Mouse (Mus musculus): ENCODE data around the gene Bcas1. TPM values are rescaled to one million over a fixed set of nuclear protein-coding genes. Genes with fewer than 3 reads are reported as not detected.

The Bcas1 gene
- polyA plus RNA-seq, 1 experiment = 0.63 TPM

DNA sequence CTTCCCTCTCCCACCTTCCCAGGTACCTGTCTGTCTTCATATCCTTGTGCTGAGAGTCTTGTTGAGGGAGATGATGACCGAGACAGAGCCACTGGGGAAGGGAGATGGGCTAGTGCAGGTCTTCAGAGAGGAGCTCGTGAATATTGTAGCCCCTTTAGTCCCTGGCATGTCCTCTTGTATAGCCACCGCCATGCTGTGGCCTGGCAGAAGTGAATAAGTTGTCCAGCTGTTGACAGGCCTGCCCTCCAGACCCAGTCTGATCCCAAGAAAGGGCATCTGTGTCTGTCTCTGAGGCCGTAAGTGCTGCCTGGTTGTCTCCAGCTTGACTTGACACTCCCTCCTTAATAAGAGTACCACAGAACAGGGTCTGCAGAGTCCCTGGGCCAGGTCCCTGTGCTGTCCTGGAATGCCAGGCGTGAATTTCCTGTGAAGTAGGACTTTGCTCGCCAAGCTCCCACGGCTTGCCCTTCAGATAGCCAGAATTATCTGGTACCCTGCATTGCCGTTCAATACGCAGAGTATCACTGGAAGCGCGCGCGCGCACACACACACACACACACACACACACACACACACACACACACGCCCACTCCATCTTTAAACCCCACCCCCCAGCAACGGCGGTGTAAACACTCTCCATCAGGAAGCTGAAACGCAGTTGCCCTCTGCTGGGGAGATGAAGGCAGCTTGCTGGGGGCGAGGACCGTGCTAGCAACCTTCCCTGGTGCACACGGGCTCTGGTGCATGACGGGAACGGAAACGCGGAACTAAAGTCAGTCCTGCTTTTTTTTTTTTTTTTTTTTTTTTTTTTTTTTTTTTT lies 108.7 kb downstream of the Bcas1 start:
- Histone ChIP-seq H3K4me3 (ENCODE audit: insufficient read depth, low read depth, low read length) (peak overlapping the region; percentile 11), H3K4me1 (ENCODE audit: control insufficient read depth, insufficient read depth, insufficient read length, low read length) (no peaks in the 10 kb centered on the region), H3K27ac (replicated peaks; ENCODE audit: low read depth, low read length) (peak overlapping the region; percentile 20; the same call in 1 of the 2 replicates)

GRCm38 (mm10) chr2:170316774-170317173 lies 110.9 kb downstream of the Bcas1 start:
- Histone ChIP-seq H3K4me1 (ENCODE audit: control insufficient read depth, insufficient read depth, insufficient read length, low read length) (no peaks in the 10 kb centered on the region), H3K27ac (replicated peaks; ENCODE audit: low read depth, low read length) (no peak overlapping the region), H3K4me3 (ENCODE audit: insufficient read depth, low read depth, low read length) (no peak overlapping the region)

DNA sequence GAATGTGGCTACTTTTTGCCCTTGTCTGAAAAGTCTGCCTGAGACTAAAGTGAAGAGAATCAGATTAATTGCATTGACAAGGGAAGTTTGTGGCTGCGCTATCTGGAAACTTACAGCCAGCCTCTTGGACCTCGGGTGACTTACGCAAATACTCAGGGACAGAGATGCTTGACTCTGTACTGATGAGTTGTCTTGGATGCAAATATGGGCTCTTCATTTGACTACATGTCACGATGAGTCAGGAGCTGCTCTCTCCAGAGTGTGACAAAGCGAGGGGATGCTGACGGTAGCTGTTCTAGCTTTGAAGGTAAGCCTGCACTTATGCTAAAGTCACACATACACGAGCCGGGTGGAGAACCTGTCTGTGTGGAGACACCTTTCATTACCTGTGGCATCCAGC lies 111.3 kb downstream of the Bcas1 start:
- Histone ChIP-seq H3K4me3 (ENCODE audit: insufficient read depth, low read depth, low read length) (no peak overlapping the region), H3K27ac (replicated peaks; ENCODE audit: low read depth, low read length) (no peak overlapping the region), H3K4me1 (ENCODE audit: control insufficient read depth, insufficient read depth, insufficient read length, low read length) (no peaks in the 10 kb centered on the region)

DNA sequence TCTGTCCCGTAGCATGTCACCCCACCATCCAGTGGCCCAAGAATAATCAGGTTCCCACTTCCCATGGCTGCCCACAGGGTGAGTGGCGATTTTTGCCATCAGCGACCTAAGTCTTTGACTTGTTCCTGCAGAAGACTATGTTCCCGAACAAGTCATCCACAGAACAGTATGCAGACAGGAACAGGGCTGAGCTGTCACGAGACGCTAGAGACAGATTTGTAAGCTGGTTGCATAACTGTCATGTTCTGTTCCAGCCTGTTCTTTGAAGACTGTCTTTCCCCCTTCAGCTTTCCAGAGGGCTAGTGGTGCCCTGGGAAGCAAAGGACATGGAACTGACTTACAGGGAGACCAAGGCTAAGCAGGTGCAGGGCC lies 116.7 kb downstream of the Bcas1 start:
- no peak overlapping the region for H3K27ac ChIP-seq (replicated peaks; ENCODE audit: low read depth, low read length)
- H3K4me1 ChIP-seq (ENCODE audit: control insufficient read depth, insufficient read depth, insufficient read length, low read length) = peaks cover 7% of the 10 kb centered on the region; the same call in 1 of the 2 replicates
- H3K4me3 ChIP-seq (ENCODE audit: insufficient read depth, low read depth, low read length) = no peak overlapping the region

GRCm38 (mm10) chr2:170310310-170310987 lies 117.2 kb downstream of the Bcas1 start:
- Histone ChIP-seq H3K4me3 (ENCODE audit: insufficient read depth, low read depth, low read length) (no peak overlapping the region), H3K27ac (replicated peaks; ENCODE audit: low read depth, low read length) (no peak overlapping the region), H3K4me1 (ENCODE audit: control insufficient read depth, insufficient read depth, insufficient read length, low read length) (peaks cover 7% of the 10 kb centered on the region; the same call in 1 of the 2 replicates)

DNA sequence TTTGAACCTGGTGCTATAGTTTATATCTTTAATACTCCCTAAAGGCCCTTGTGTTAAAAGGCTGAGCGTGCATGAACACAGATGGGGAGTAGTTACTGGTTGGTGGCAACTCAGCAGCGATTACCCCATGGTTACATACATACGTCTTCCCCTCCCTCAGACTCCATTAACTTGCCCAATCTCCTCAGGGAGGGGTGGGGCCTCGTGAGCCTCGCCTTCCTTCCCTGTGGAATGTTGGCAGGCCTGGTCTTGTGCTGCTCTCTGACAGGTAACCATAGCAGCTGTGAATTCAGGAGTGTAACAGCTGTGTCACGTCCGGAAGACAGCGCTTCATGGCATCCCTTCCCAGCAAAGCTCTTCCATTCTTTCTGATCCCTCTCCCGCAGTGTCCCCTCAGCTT lies 118.7 kb downstream of the Bcas1 start:
- Histone ChIP-seq H3K4me1 (ENCODE audit: control insufficient read depth, insufficient read depth, insufficient read length, low read length) (peaks cover 7% of the 10 kb centered on the region; the same call in 1 of the 2 replicates), H3K27ac (replicated peaks; ENCODE audit: low read depth, low read length) (no peak overlapping the region), H3K4me3 (ENCODE audit: insufficient read depth, low read depth, low read length) (no peak overlapping the region)

GRCm38 (mm10) chr2:170308033-170308820 lies 119.4 kb downstream of the Bcas1 start:
- H3K27ac ChIP-seq (replicated peaks; ENCODE audit: low read depth, low read length) = peak overlapping the region; percentile 65; the same call in 1 of the 2 replicates
- H3K4me3 ChIP-seq (ENCODE audit: insufficient read depth, low read depth, low read length) = no peak overlapping the region
- peaks cover 7% of the 10 kb centered on the region; the same call in 1 of the 2 replicates for H3K4me1 ChIP-seq (ENCODE audit: control insufficient read depth, insufficient read depth, insufficient read length, low read length)

DNA sequence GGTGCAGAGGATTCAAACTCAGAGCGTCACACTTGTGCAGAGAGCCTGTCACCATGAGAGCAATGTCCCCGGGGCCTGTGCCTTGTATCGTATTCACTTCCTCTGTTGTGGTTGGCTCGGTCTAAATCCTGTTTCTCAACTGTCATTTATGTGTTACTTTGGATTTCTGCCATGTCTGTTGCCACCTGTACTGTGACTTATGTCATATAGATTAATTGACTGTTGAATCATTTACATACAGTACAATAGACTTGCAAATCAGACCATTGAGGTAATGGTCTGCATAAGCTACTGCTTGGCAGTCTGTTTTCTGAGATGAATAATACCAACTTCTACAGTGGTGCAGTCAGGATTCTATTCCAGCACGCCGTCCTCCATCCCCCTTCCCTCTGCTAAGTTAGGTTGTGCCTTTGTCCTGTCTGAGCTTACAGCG lies 120.0 kb downstream of the Bcas1 start:
- no peak overlapping the region for H3K4me3 ChIP-seq (ENCODE audit: insufficient read depth, low read depth, low read length)
- peaks cover 7% of the 10 kb centered on the region; the same call in 1 of the 2 replicates for H3K4me1 ChIP-seq (ENCODE audit: control insufficient read depth, insufficient read depth, insufficient read length, low read length)
- peak overlapping the region; percentile 65; the same call in 1 of the 2 replicates for H3K27ac ChIP-seq (replicated peaks; ENCODE audit: low read depth, low read length)

DNA sequence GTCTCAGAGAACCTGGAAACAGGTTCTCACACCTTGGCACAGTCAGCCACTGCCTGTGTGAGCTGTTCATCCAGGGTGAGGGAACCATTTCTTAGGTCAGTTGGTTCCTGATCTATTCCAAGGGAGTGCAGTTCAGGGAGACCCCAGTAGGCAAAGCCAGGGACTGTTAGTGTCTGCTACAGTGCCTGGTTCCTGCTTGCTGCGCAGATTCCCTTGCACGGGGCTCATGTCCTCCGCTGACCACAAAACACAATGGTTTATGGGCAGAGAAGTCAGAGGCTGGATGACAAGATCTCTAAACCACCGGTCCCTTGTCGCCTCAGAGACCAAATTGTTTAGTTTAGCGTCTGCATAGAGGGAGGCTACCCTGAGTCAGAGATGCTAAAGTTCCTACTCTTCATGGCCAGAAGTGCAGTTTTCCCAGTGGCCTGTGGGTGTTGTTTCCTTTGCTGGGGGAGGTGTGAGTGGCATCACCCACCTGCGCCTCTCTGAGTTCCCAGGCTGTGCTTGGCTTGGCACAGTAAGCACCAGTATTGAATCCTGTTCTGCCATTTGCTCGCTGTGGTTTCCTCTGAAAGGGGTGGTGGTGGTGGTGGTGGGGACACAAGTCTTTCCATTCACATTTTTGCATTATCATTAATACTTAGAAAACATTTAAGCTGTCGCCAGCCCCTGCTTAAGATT lies 120.9 kb downstream of the Bcas1 start:
- peaks cover 7% of the 10 kb centered on the region; the same call in 1 of the 2 replicates for H3K4me1 ChIP-seq (ENCODE audit: control insufficient read depth, insufficient read depth, insufficient read length, low read length)
- no peak overlapping the region for H3K27ac ChIP-seq (replicated peaks; ENCODE audit: low read depth, low read length)

GRCm38 (mm10) chr2:170304766-170305165 lies 122.9 kb downstream of the Bcas1 start:
- Histone ChIP-seq H3K4me1 (ENCODE audit: control insufficient read depth, insufficient read depth, insufficient read length, low read length) (peaks cover 7% of the 10 kb centered on the region; the same call in 1 of the 2 replicates), H3K27ac (replicated peaks; ENCODE audit: low read depth, low read length) (no peak overlapping the region), H3K4me3 (ENCODE audit: insufficient read depth, low read depth, low read length) (no peak overlapping the region)

More for the DNA sequence above, 120.9 kb downstream of the Bcas1 start:
- H3K4me3 ChIP-seq (ENCODE audit: insufficient read depth, low read depth, low read length) = no peak overlapping the region

DNA sequence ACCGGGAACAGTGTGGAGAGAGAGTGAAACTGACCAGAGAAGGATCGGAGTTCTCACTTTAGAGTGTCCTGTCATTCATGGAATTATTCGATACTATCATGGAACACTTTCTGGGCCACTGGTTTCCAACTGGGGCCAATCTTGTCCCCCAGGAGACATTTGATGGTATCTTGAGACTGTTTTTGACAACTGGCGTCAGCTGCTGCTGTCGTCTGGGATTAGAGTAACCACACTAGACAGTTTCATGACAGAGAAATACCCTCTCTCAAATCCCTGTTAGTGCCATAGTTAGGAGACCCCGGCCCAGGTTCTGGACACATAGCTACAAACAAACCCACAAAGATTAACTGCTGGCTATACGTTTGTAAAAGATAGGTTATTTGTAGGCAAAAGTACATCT lies 124.0 kb downstream of the Bcas1 start:
- no peak overlapping the region for H3K27ac ChIP-seq (replicated peaks; ENCODE audit: low read depth, low read length)
- peaks cover 4% of the 10 kb centered on the region; the same call in 1 of the 2 replicates for H3K4me1 ChIP-seq (ENCODE audit: control insufficient read depth, insufficient read depth, insufficient read length, low read length)
- no peak overlapping the region for H3K4me3 ChIP-seq (ENCODE audit: insufficient read depth, low read depth, low read length)

DNA sequence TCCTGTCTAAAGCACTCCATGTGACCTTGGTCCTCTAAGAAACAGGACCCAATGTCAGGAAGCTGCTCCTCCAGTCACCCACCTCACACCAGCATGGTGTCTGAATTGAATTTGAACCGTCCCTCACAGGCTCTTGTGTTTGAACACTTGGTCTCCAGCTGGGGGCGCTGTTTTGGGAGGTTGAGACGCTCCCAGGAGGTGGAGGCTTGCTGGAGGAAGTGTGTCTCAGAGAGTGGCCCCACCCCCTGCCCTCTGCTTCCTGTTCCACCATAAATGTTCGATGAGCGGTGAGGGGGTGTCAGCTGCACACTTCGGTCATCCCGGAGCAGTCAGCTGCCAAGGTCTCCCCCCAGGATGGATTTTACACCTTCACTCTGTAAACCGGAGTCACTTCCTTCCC lies 124.8 kb downstream of the Bcas1 start:
- Histone ChIP-seq H3K27ac (replicated peaks; ENCODE audit: low read depth, low read length) (no peak overlapping the region), H3K4me1 (ENCODE audit: control insufficient read depth, insufficient read depth, insufficient read length, low read length) (peaks cover 4% of the 10 kb centered on the region; the same call in 1 of the 2 replicates), H3K4me3 (ENCODE audit: insufficient read depth, low read depth, low read length) (no peak overlapping the region)

Data from brown adipose tissue, adult 24 weeks (tissue).